Mouse (Mus musculus) frontal cortex, adult (tissue): Measurements from ENCODE around the gene Shisa6.

Source experiments
- ATAC-seq: cut with Nextera tagmentation; 2 replicates; pipeline ENCODE4 v1.9.2; 2017; ENCODE audit warnings: mild to moderate bottlenecking, moderate library complexity, mixed read lengths; ENCODE audit not compliant: low TSS enrichment

The Shisa6 gene

GRCm38 (mm10) chr11:66236557-66236956 lies 289.2 kb downstream of the Shisa6 start:
- ATAC-seq, result no peak

- ATAC-seq, result no peak
Measured at GRCm38 (mm10) chr11:66232891-66233290, 292.9 kb downstream of the Shisa6 start.

- ATAC-seq, result peak; percentile 69
Measured at GRCm38 (mm10) chr11:66222133-66222532, 303.6 kb downstream of the Shisa6 start.

GRCm38 (mm10) chr11:66218469-66218868 lies 307.3 kb downstream of the Shisa6 start:
- peak; percentile 85 for ATAC-seq

GRCm38 (mm10) chr11:66188627-66189287 lies 337.0 kb downstream of the Shisa6 start:
- peak; percentile 41; the same call in 1 of the 2 replicates for ATAC-seq

- no peak for ATAC-seq
Measured at GRCm38 (mm10) chr11:66188146-66188545, 337.6 kb downstream of the Shisa6 start.

- no peak for ATAC-seq
Measured at GRCm38 (mm10) chr11:66177781-66178180, 348.0 kb downstream of the Shisa6 start.

GRCm38 (mm10) chr11:66167801-66168651 lies 357.7 kb downstream of the Shisa6 start, which contains the start of gene Dnah9:
Gene Dnah9 (minus strand): TSS chr11:66168551.
- peak; percentile 96 for ATAC-seq

GRCm38 (mm10) chr11:66164022-66164421 lies 361.7 kb downstream of the Shisa6 start:
- ATAC-seq, result peak; percentile 70
